Mouse (Mus musculus): ENCODE measurements around the gene Ace3.

GRCm38 (mm10) chr11:106000062-106000461 lies 5.6 kb downstream of the Ace3 start:
- TF ChIP-seq POLR2A (IDR thresholded peaks at IDR 0.05; ENCODE audit: control insufficient read depth, extremely low read depth, insufficient read depth, low read length, poor library complexity) (no peak), CTCF (IDR thresholded peaks at IDR 0.05; ENCODE audit: borderline replicate concordance, control insufficient read depth, extremely low read depth, insufficient read depth, low read length, poor library complexity) (no peak)
